Comparison of ENCODE assay signal across 8 mouse cellular contexts in the genomic region with DNA sequence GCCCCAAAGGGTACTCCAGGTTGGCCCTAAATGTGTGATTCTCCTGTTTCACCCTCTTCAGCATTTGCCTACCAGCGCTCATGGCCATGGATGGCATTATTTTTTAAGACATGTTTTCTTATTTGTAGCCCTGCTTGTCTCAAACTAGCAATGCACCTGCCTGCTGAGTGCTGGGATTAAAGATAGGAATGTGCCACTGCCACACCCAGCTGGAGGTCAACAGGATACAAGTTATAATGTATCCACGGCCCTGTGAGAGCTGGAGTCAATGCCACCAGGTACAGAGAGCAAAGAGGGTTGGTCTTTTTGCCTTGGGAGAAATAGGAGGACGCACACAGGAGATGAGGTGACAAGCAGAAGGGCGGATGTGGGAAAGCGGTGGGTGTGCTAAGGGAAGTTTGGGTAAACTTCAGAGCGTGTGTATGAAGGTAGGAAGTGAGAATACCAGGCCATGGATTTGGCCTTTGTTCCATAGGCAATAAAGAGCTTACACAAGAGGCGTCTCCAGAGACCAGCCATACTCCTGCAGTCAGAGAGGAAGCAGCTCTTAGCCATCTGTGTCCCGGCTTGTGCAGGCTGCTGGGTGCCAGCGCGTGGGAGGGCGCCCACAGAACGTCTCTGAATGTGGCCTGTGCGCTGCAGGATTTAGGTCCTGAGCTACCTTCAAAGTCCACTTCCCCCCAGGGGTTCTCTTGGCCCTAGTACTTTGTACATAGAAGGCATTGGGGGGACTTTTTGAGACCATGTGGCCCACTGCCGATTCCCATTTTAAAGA. TPM values are rescaled to one million over a fixed set of nuclear protein-coding genes. Genes with fewer than 3 reads are reported as not detected.
DNase-seq lines count a peak whose midpoint lies in the region; ATAC-seq lines count a peak whose summit lies in the region.

No protein-coding gene starts in this region.

- H3K9ac ChIP-seq in embryonic facial prominence, embryonic 14.5 days (ENCODE audit: low read depth, low read length), result no peak overlapping the region
- no peak overlapping the region for H3K9ac ChIP-seq in hindbrain, embryonic 13.5 days
- no peak overlapping the region for H3K9ac ChIP-seq in liver, embryonic 13.5 days

- H3K27ac ChIP-seq in embryonic facial prominence, embryonic 14.5 days (replicated peaks; ENCODE audit: low read depth, low read length), result 0 out of 2 replicates have a peak overlapping the region, but pooled peaks have one; percentile 98
- H3K27ac ChIP-seq in hindbrain, embryonic 13.5 days, result no peak overlapping the region
- no peak overlapping the region for H3K27ac ChIP-seq in liver, embryonic 13.5 days

- WGBS in embryonic facial prominence, embryonic 14.5 days, result 73% methylated on average over 14 of the region's 14 CpGs
- WGBS in hindbrain, embryonic 13.5 days, result 77% methylated on average over 14 of the region's 14 CpGs
- 62% methylated on average over 14 of the region's 14 CpGs for WGBS in liver, embryonic 13.5 days (ENCODE audit: insufficient replicate concordance)

- H3K36me3 ChIP-seq in embryonic facial prominence, embryonic 14.5 days (ENCODE audit: control insufficient read depth, insufficient read depth, low read length), result no peaks in the 10 kb centered on the region
- H3K36me3 ChIP-seq in hindbrain, embryonic 13.5 days, result no peaks in the 10 kb centered on the region
- no peaks in the 10 kb centered on the region for H3K36me3 ChIP-seq in liver, embryonic 13.5 days

- DNase-seq in heart, adult 11 months, result peak; percentile 96
- DNase-seq in heart, adult 8-10 months (ENCODE audit: low spot score), result no peak
- DNase-seq in T-cell, adult 2 months (ENCODE audit: low spot score), result peak; percentile 9
- DNase-seq in embryonic facial prominence, embryonic 14.5 days (ENCODE audit: low spot score), result peak; percentile 60
- no peak for DNase-seq in liver, embryonic 13.5 days
- DNase-seq in right cerebral cortex, postnatal 25 days, result peak; percentile 65
- no peak for DNase-seq in retina, embryonic 14.5 days (ENCODE audit: low spot score)

- H3K27me3 ChIP-seq in embryonic facial prominence, embryonic 14.5 days (replicated peaks; ENCODE audit: control insufficient read depth, insufficient read depth, low read length), result 0 out of 2 replicates have a peak, but pooled peaks cover 3% of the 10 kb centered on the region
- peaks cover 25% of the 10 kb centered on the region for H3K27me3 ChIP-seq in hindbrain, embryonic 13.5 days
- H3K27me3 ChIP-seq in liver, embryonic 13.5 days, result peaks cover 58% of the 10 kb centered on the region

- peak overlapping the region; percentile 59 for H3K4me2 ChIP-seq in embryonic facial prominence, embryonic 14.5 days (ENCODE audit: low read depth, low read length)
- H3K4me2 ChIP-seq in hindbrain, embryonic 13.5 days, result peak overlapping the region; percentile 61
- peak overlapping the region; percentile 92 for H3K4me2 ChIP-seq in liver, embryonic 13.5 days

- ATAC-seq in embryonic facial prominence, embryonic 14.5 days (ENCODE audit: low read depth), result no peak
- peak; percentile 6; the same call in 1 of the 2 replicates for ATAC-seq in hindbrain, embryonic 13.5 days (ENCODE audit: low FRiP score)
- no peak for ATAC-seq in liver, embryonic 13.5 days (ENCODE audit: low read depth)

- H3K4me3 ChIP-seq in embryonic facial prominence, embryonic 14.5 days (ENCODE audit: low read depth, low read length), result 0 out of 2 replicates have a peak overlapping the region, but pooled peaks have one; percentile 89
- no peak overlapping the region for H3K4me3 ChIP-seq in hindbrain, embryonic 13.5 days
- H3K4me3 ChIP-seq in liver, embryonic 13.5 days (replicated peaks), result peak overlapping the region; percentile 75; the same call in 1 of the 2 replicates

- peaks cover 30% of the 10 kb centered on the region for H3K4me1 ChIP-seq in embryonic facial prominence, embryonic 14.5 days (ENCODE audit: control insufficient read depth, insufficient read depth, low read length)
- peaks cover 28% of the 10 kb centered on the region for H3K4me1 ChIP-seq in hindbrain, embryonic 13.5 days (replicated peaks)
- peaks cover 39% of the 10 kb centered on the region for H3K4me1 ChIP-seq in liver, embryonic 13.5 days (replicated peaks)

- no peaks in the 10 kb centered on the region for H3K9me3 ChIP-seq in embryonic facial prominence, embryonic 14.5 days (ENCODE audit: control insufficient read depth, low read length)
- no peaks in the 10 kb centered on the region for H3K9me3 ChIP-seq in hindbrain, embryonic 13.5 days
- H3K9me3 ChIP-seq in liver, embryonic 13.5 days (replicated peaks), result no peaks in the 10 kb centered on the region

RNA-seq across cellular contexts. Expression of a gene that starts 0.8 kb away (rescaled TPM):
- total RNA-seq in heart, adult 8-10 months (2022), result 10 to 100 TPM; 28.3 to 48.0 (median 38.1) TPM
- polyA plus RNA-seq in embryonic facial prominence, embryonic 14.5 days (2014; fragmentation: Nextera tagmentation; extraction: Ambion mirVana), result 83.4 and 99.5 TPM in 2 replicates
- 67.1 and 76.1 TPM in 2 replicates for polyA plus RNA-seq in hindbrain, embryonic 13.5 days (2015; fragmentation: Nextera tagmentation; extraction: Ambion mirVana)
- 17.3 and 19.3 TPM in 2 replicates for polyA plus RNA-seq in liver, embryonic 13.5 days (2015; fragmentation: Nextera tagmentation; extraction: Ambion mirVana)

RNA-seq across cellular contexts. Expression of a gene that starts 6.7 kb away (rescaled TPM):
- under 1 TPM in 3 of 4 experiments, not detected in 1; 0.24 to 0.60 (median 0.41) TPM for total RNA-seq in heart, adult 8-10 months (2022)
- polyA plus RNA-seq in embryonic facial prominence, embryonic 14.5 days (2014; fragmentation: Nextera tagmentation; extraction: Ambion mirVana), result 0.42 TPM in 2 replicates
- polyA plus RNA-seq in hindbrain, embryonic 13.5 days (2015; fragmentation: Nextera tagmentation; extraction: Ambion mirVana), result 0.09 and 0.10 TPM in 2 replicates
- 0.06 TPM in 1 of 2 replicates, not detected in the other for polyA plus RNA-seq in liver, embryonic 13.5 days (2015; fragmentation: Nextera tagmentation; extraction: Ambion mirVana)

RNA-seq across cellular contexts. Expression of a gene that starts 45.4 kb away (rescaled TPM):
- total RNA-seq in heart, adult 8-10 months (2022), result not detected
- polyA plus RNA-seq in embryonic facial prominence, embryonic 14.5 days (2014; fragmentation: Nextera tagmentation; extraction: Ambion mirVana), result 1.2 and 1.4 TPM in 2 replicates
- polyA plus RNA-seq in hindbrain, embryonic 13.5 days (2015; fragmentation: Nextera tagmentation; extraction: Ambion mirVana), result 0.55 and 1.1 TPM in 2 replicates
- polyA plus RNA-seq in liver, embryonic 13.5 days (2015; fragmentation: Nextera tagmentation; extraction: Ambion mirVana), result 0.15 TPM in 1 of 2 replicates, not detected in the other

Comparison
In these comparisons a context has a peak if more than half of its experiments do, and no peak if none do; other contexts are left out.
1. DNase-seq: peak in heart, adult 11 months (single experiment), T-cell, adult 2 months (single experiment), embryonic facial prominence, embryonic 14.5 days (single experiment) and right cerebral cortex, postnatal 25 days (single experiment); none in heart, adult 8-10 months (single experiment), liver, embryonic 13.5 days (single experiment) and retina, embryonic 14.5 days (single experiment).
2. Peak in every context shown above with its lines, with median percentiles within 50 percentile points of each other: H3K4me2 ChIP-seq.